Mouse (Mus musculus) embryonic facial prominence, embryonic 15.5 days (tissue): ENCODE results near the gene Bcl2l14. TPM values are rescaled to one million over a fixed set of nuclear protein-coding genes. Genes with fewer than 3 reads are reported as not detected.

Source experiments
- polyA plus RNA-seq: library from polyadenylated mRNA; unstranded; fragments of >200 nt; fragmentation: Nextera tagmentation; extraction: Ambion mirVana; gene quantifications from 2 replicates; pipeline ENCODE4 v1.2.1, GENCODE M21; 2015

Bcl2l14 gene
- polyA plus RNA-seq, 1 experiment from 2014 or later: 2.4 TPM

Other genes with a start within 250 kb of the Bcl2l14 start
- 31.1 and 32.6 TPM in 2 replicates for gene Lrp6, start 170.6 kb downstream of the Bcl2l14 start, polyA plus RNA-seq
- 2.7 and 3.5 TPM in 2 replicates for gene Mansc1, start 236.2 kb downstream of the Bcl2l14 start, polyA plus RNA-seq
- gene Borcs5, start 243.2 kb downstream of the Bcl2l14 start, polyA plus RNA-seq: 21.0 and 21.8 TPM in 2 replicates